Mouse (Mus musculus) neural tube, embryonic 15.5 days (tissue): ENCODE results near the gene Lrrc30. TPM values are rescaled to one million over a fixed set of nuclear protein-coding genes. Genes with fewer than 3 reads are reported as not detected.

ENCODE experiments used
- ATAC-seq: fragments of 200-750 bp; cut with Nextera tagmentation; 2 replicates; pipeline ENCODE4 v1.8.0; 2017; ENCODE audit warnings: mild to moderate bottlenecking, moderate TSS enrichment, moderate library complexity; ENCODE audit not compliant: low FRiP score
- H3K27ac ChIP-seq: fragments of 300-500 bp; sonication (generic); replicated peaks from 2 replicates; pipeline ENCODE4 v1.5.1; 2015; ENCODE audit warnings: mild to moderate bottlenecking, inconsistent platforms
- H3K27me3 ChIP-seq: fragments of 300-500 bp; sonication (generic); replicated peaks from 2 replicates; pipeline ENCODE4 v1.6.1; 2015; ENCODE audit warnings: inconsistent platforms
- H3K36me3 ChIP-seq: fragments of 300-500 bp; sonication (generic); 2 replicates; pipeline ENCODE4 v1.6.1; 2015; ENCODE audit warnings: inconsistent platforms
- H3K4me1 ChIP-seq: fragments of 300-500 bp; sonication (generic); 2 replicates; pipeline ENCODE4 v1.6.1; 2015; ENCODE audit warnings: inconsistent platforms
- H3K4me2 ChIP-seq: fragments of 300-500 bp; sonication (generic); 2 replicates; pipeline ENCODE4 v1.6.1; 2015; ENCODE audit warnings: inconsistent platforms, mild to moderate bottlenecking, moderate library complexity
- H3K4me3 ChIP-seq: fragments of 300-500 bp; sonication (generic); replicated peaks from 2 replicates; pipeline ENCODE4 v1.5.1; 2015; ENCODE audit warnings: mild to moderate bottlenecking, inconsistent platforms
- H3K9ac ChIP-seq: fragments of 300-500 bp; sonication (generic); replicated peaks from 2 replicates; pipeline ENCODE4 v1.6.1; 2015; ENCODE audit warnings: mild to moderate bottlenecking, inconsistent platforms
- H3K9me3 ChIP-seq: fragments of 300-500 bp; sonication (generic); replicated peaks from 2 replicates; pipeline ENCODE4 v1.6.1; 2016; ENCODE audit warnings: inconsistent platforms
- WGBS: fragments of 180-500 bp; shearing (Covaris S2); methylation state at CpG from one replicate; pipeline ENCODE4 v1.1.7; 2015; ENCODE audit warnings: mixed read lengths; 5-methylcytosine and 5-hydroxymethylcytosine counted together
- polyA plus RNA-seq: library from polyadenylated mRNA; unstranded; fragments of >200 nt; fragmentation: Nextera tagmentation; extraction: Ambion mirVana; gene quantifications from 2 replicates; pipeline ENCODE4 v1.2.1, GENCODE M21; 2015

Lrrc30 gene
- polyA plus RNA-seq, 1 experiment from 2014 or later, result 0.12 TPM

GRCm38 (mm10) chr17:67582681-67583356, 49.7 kb downstream of the Lrrc30 start:
- Histone ChIP-seq H3K9ac (no peak overlapping the region), H3K4me3 (no peak overlapping the region), H3K36me3 (no peaks in the 10 kb centered on the region), H3K4me2 (no peak overlapping the region), H3K9me3 (no peaks in the 10 kb centered on the region), H3K27me3 (no peaks in the 10 kb centered on the region), H3K4me1 (peaks cover 7% of the 10 kb centered on the region; the same call in 1 of the 2 replicates), H3K27ac (no peak overlapping the region)
- 91% methylated on average over 4 of the region's 4 CpGs for WGBS
- ATAC-seq, result no peak

DNA sequence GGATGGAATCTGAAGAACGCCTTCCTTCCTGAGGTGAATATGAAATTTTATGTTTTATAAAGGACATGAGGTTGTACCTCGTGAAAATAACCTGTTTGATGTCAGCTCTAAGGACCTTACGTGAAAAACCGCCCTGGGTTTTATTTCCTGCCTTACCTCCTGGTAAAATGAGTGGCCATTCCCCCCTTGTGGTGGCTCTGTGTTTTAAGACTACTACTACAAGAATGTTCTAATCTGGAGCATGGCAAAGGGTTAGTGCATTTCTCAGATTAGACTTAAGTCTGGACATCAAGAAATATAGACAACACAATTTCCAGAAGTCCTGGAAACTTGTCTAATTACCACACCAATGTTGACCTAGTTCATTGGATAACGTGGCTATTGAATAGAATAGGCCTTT, 50.7 kb downstream of the Lrrc30 start:
- WGBS, result 89% methylated on average over 5 of the region's 5 CpGs
- Histone ChIP-seq H3K36me3 (no peaks in the 10 kb centered on the region), H3K9ac (no peak overlapping the region), H3K27me3 (no peaks in the 10 kb centered on the region), H3K9me3 (no peaks in the 10 kb centered on the region), H3K4me1 (peaks cover 7% of the 10 kb centered on the region; the same call in 1 of the 2 replicates), H3K4me2 (no peak overlapping the region), H3K4me3 (no peak overlapping the region), H3K27ac (no peak overlapping the region)
- no peak for ATAC-seq

Other genes starting within 250 kb of the Lrrc30 start
- 9.2 and 10.1 TPM in 2 replicates for gene Lama1, start 64.5 kb upstream of the Lrrc30 start, polyA plus RNA-seq